Mouse (Mus musculus) retina, adult 2 months (tissue): ENCODE measurements around the gene Tmem9b.

Source experiments
- DNase-seq: peaks from one replicate; pipeline ENCODE4 v3.0.0-alpha.2; 2012; ENCODE audit warnings: low read depth, low spot score

The Tmem9b gene

DNA sequence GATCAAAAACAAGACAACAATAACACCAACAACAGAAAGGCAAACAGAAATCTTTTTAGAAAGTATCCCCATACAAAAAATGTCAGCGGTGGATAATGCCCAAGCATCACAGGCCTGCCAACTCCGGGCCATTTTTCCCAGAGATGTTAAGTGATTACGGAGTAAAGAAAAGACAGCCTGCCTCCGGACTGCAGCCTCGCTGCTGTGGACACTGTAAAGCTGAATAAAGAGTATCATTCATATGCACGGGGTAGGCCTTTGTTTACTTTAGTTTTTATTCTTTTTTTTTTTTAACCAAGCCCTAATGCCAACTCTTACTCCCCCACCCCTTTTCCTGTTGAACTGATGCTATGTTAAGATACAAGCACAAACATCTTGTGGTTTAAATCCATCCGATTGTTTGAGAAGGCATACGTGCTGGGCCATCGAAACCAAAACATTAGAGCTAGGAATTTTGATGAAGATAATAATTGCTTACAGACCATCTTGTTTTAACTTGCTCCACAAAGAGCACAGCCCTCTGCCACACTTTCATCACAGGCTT lies 66.0 kb downstream of the Tmem9b start:
- DNase-seq, result no peak
